Mouse (Mus musculus): Measurements from ENCODE around the gene Sec24d. TPM values are rescaled to one million over a fixed set of nuclear protein-coding genes. Genes with fewer than 3 reads are reported as not detected.

Gene Sec24d
- total RNA-seq, 2 experiments from 2014 or later = 8.2 to 8.4 TPM

- intact Hi-C loops (cut with DNase I) = loop anchor here (5.0 kb wide), 1 partner anchor 122 kb away; no protein-coding TSS in a partner anchor
- no peak for DNase-seq
These were observed 117.8 kb downstream of the Sec24d start for GRCm38 (mm10) chr3:123385118-123385485.

- intact Hi-C loops (cut with DNase I) = loop anchor here (5.0 kb wide), 1 partner anchor 122 kb away; no protein-coding TSS in a partner anchor
- peak; percentile 89 to 94 for DNase-seq
These were observed 118.4 kb downstream of the Sec24d start, which contains the start of gene Mettl14 for GRCm38 (mm10) chr3:123385486-123386156. Gene Mettl14, minus strand, starts transcription at chr3:123386108.

GRCm38 (mm10) chr3:123386157-123386780 lies 119.0 kb downstream of the Sec24d start:
- intact Hi-C loops (cut with DNase I) = loop anchor here (5.0 kb wide), 1 partner anchor 121 kb away; no protein-coding TSS in a partner anchor
- DNase-seq = peak in 1 of 2 experiments; percentile 19

- no peak for DNase-seq
- intact Hi-C loops (cut with DNase I) = no loop called here
These were observed 123.9 kb downstream of the Sec24d start for GRCm38 (mm10) chr3:123391180-123391579.

- DNase-seq = no peak
- intact Hi-C loops (cut with DNase I) = no loop called here
These were observed 128.4 kb downstream of the Sec24d start for GRCm38 (mm10) chr3:123395611-123396010.

GRCm38 (mm10) chr3:123397562-123398481 lies 130.6 kb downstream of the Sec24d start:
- intact Hi-C loops (cut with DNase I) = no loop called here
- DNase-seq = no peak

- intact Hi-C loops (cut with DNase I) = no loop called here
- DNase-seq = no peak
These were observed 137.7 kb downstream of the Sec24d start for GRCm38 (mm10) chr3:123404945-123405344.

GRCm38 (mm10) chr3:123411821-123412578 lies 144.7 kb downstream of the Sec24d start:
- intact Hi-C loops (cut with DNase I) = no loop called here
- DNase-seq = no peak

- intact Hi-C loops (cut with DNase I) = no loop called here
These were observed 145.9 kb downstream of the Sec24d start for GRCm38 (mm10) chr3:123413173-123413572.

More at GRCm38 (mm10) chr3:123413173-123413572, 145.9 kb downstream of the Sec24d start:
- no peak for DNase-seq

Other genes starting within 250 kb of the Sec24d start
- 100 to 1,000 TPM; 209 to 515 TPM for gene Myoz2, start 232.4 kb upstream of the Sec24d start, total RNA-seq (2021)
- 100 to 1,000 TPM; 237 to 262 TPM for gene Synpo2, start 31.3 kb upstream of the Sec24d start, total RNA-seq (2021)
- gene Mettl14, start 118.7 kb downstream of the Sec24d start, total RNA-seq (2021) = 1 to 10 TPM; 6.7 to 8.0 TPM
- gene Prss12, start 179.5 kb downstream of the Sec24d start, total RNA-seq (2021) = under 1 TPM; 0.32 to 0.66 TPM

Data from gastrocnemius, postnatal 36 days (tissue).